Mouse (Mus musculus) splenic B cell, adult 2 months (primary cell): ENCODE data around the gene Rptn.

ENCODE experiments used
- DNase-seq: peaks from one replicate; pipeline ENCODE4 v3.0.0-alpha.2; 2011; ENCODE audit warnings: low read depth, low spot score
- H3K27me3 ChIP-seq: 2 replicates; pipeline ENCODE4 v1.6.1; 2012; ENCODE audit warnings: mild to moderate bottlenecking, low read length, moderate library complexity, mixed read lengths; ENCODE audit not compliant: control insufficient read depth, poor library complexity, insufficient read depth, severe bottlenecking
- H3K36me3 ChIP-seq: 2 replicates; pipeline ENCODE4 v1.6.1; 2012; ENCODE audit warnings: mild to moderate bottlenecking, low read length, moderate library complexity, mixed read lengths; ENCODE audit not compliant: control insufficient read depth, poor library complexity, insufficient read depth, severe bottlenecking

Gene Rptn

GRCm38 (mm10) chr3:93393366-93393765 lies at the start of gene Rptn:
Rptn (plus strand) TSS chr3:93393699.
- no peak for DNase-seq
- H3K36me3 ChIP-seq: no peaks in the 10 kb centered on the region
- no peaks in the 10 kb centered on the region for H3K27me3 ChIP-seq

- no peak for DNase-seq
- H3K36me3 ChIP-seq: no peaks in the 10 kb centered on the region
- H3K27me3 ChIP-seq: no peaks in the 10 kb centered on the region
Measured at GRCm38 (mm10) chr3:93346896-93347295, 46.6 kb upstream of the Rptn start.

GRCm38 (mm10) chr3:93360045-93360444 lies 33.5 kb upstream of the Rptn start:
- Histone ChIP-seq H3K36me3 (no peaks in the 10 kb centered on the region), H3K27me3 (no peaks in the 10 kb centered on the region)
- DNase-seq: peak; percentile 23

- Histone ChIP-seq H3K27me3 (no peaks in the 10 kb centered on the region), H3K36me3 (no peaks in the 10 kb centered on the region)
- peak; percentile 67 for DNase-seq
Measured at GRCm38 (mm10) chr3:93361933-93362574, 31.4 kb upstream of the Rptn start.

- H3K36me3 ChIP-seq: no peaks in the 10 kb centered on the region
- no peak for DNase-seq
Measured at GRCm38 (mm10) chr3:93366966-93367575, 26.4 kb upstream of the Rptn start.

GRCm38 (mm10) chr3:93368171-93368570 lies 25.3 kb upstream of the Rptn start:
- Histone ChIP-seq H3K27me3 (no peaks in the 10 kb centered on the region), H3K36me3 (no peaks in the 10 kb centered on the region)
- DNase-seq: no peak

More at GRCm38 (mm10) chr3:93366966-93367575, 26.4 kb upstream of the Rptn start:
- no peaks in the 10 kb centered on the region for H3K27me3 ChIP-seq

GRCm38 (mm10) chr3:93373416-93373815 lies 20.1 kb upstream of the Rptn start:
- no peak for DNase-seq
- H3K36me3 ChIP-seq: no peaks in the 10 kb centered on the region
- no peaks in the 10 kb centered on the region for H3K27me3 ChIP-seq

- H3K36me3 ChIP-seq: no peaks in the 10 kb centered on the region
- H3K27me3 ChIP-seq: no peaks in the 10 kb centered on the region
- DNase-seq: no peak
Measured at GRCm38 (mm10) chr3:93375196-93375595, 18.3 kb upstream of the Rptn start.

- DNase-seq: no peak
- Histone ChIP-seq H3K27me3 (no peaks in the 10 kb centered on the region), H3K36me3 (no peaks in the 10 kb centered on the region)
Measured at GRCm38 (mm10) chr3:93375601-93376000, 17.9 kb upstream of the Rptn start.

GRCm38 (mm10) chr3:93378146-93378545 lies 15.4 kb upstream of the Rptn start:
- no peaks in the 10 kb centered on the region for H3K36me3 ChIP-seq
- DNase-seq: no peak
- H3K27me3 ChIP-seq: no peaks in the 10 kb centered on the region

- H3K27me3 ChIP-seq: no peaks in the 10 kb centered on the region
- no peak for DNase-seq
- H3K36me3 ChIP-seq: no peaks in the 10 kb centered on the region
Measured at GRCm38 (mm10) chr3:93403936-93404335, 10.4 kb downstream of the Rptn start.

GRCm38 (mm10) chr3:93406992-93407391 lies 13.5 kb downstream of the Rptn start:
- Histone ChIP-seq H3K36me3 (no peaks in the 10 kb centered on the region), H3K27me3 (no peaks in the 10 kb centered on the region)
- peak; percentile 3 for DNase-seq

GRCm38 (mm10) chr3:93411905-93412304 lies 18.4 kb downstream of the Rptn start:
- Histone ChIP-seq H3K36me3 (no peaks in the 10 kb centered on the region), H3K27me3 (no peaks in the 10 kb centered on the region)
- no peak for DNase-seq

GRCm38 (mm10) chr3:93431673-93432072 lies 38.2 kb downstream of the Rptn start:
- Histone ChIP-seq H3K36me3 (no peaks in the 10 kb centered on the region), H3K27me3 (no peaks in the 10 kb centered on the region)
- DNase-seq: no peak

- no peak for DNase-seq
- Histone ChIP-seq H3K27me3 (no peaks in the 10 kb centered on the region), H3K36me3 (no peaks in the 10 kb centered on the region)
Measured at GRCm38 (mm10) chr3:93442030-93442429, 48.5 kb downstream of the Rptn start, which contains the start of gene Tchh. Tchh (plus strand) TSS chr3:93442330.
